Mouse (Mus musculus) embryonic fibroblast, embryonic 13.5 days (primary cell): ENCODE data around the gene Tbx6.

ENCODE experiments used
- CTCF ChIP-seq: IDR thresholded peaks from 2 replicates; pipeline ENCODE4 v1.5.1; 2011; ENCODE audit warnings: mild to moderate bottlenecking, control low read depth, low read length, moderate library complexity, borderline replicate concordance; ENCODE audit not compliant: insufficient read depth
- POLR2A ChIP-seq: IDR thresholded peaks from 2 replicates; pipeline ENCODE4 v1.6.1; 2011; ENCODE audit warnings: low read depth, mild to moderate bottlenecking, control low read depth, low read length, moderate library complexity

GRCm38 (mm10) chr7:126821835-126822511 is 40.7 kb downstream of the Tbx6 start:
- TF ChIP-seq CTCF (peak; percentile 94), POLR2A (no peak)
